8 mouse cellular contexts compared by ENCODE assay signal in the genomic region with DNA sequence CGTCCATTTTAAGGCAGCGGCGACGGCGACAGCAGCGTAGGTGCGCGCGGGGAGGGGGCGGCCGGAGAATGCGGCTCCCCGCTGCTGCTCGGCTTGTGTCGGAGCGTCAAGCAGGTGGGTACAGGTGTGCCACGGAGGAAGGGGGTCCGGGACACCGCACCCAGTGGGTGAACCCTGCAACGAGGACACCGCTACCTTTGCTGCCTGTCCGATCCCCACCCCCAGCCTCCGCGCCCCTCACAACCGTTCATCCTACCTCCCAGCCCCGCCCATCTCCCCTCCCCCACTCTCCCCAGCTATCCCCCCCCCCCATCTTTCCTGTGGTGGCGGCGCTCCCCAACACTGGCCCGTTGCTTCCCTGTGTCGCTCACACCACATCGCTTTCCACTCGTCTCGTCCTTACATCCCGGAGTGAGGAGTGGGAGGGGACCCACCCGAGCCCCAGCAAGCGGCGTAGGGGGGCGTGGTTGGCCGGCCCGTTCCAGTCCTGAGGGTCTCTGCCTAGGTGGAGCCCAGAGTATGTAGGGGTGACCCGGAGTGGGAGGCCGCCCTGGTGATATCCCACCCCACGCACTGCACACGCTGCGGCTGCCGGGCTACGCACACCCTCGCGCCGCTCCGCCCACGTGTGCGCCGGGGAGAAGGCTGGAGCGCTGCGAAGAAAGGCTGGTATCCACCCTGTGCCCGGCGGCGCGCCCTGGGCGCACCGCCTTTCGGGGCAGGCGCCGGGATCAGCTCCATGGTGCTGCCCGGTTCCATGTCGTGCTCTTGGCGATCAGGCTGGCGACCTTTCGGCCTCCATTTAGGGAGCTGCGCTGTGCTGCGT. TPM values are rescaled to one million over a fixed set of nuclear protein-coding genes. Genes with fewer than 3 reads are reported as not detected.
A peak's percentile ranks its signal among the peaks of the same experiment; 100 is the strongest.
DNase-seq lines count a peak whose midpoint lies in the region; ATAC-seq lines count a peak whose summit lies in the region.

No protein-coding gene starts in this region.

- H3K27ac ChIP-seq in heart, embryonic 14.5 days (replicated peaks in 1 of 2; ENCODE audit: control insufficient read depth in 1 of 2, insufficient read depth in 1 of 2, low read depth in 2 of 2, low read length in 2 of 2), result no peak overlapping the region
- H3K27ac ChIP-seq in hindbrain, embryonic 13.5 days, result peak overlapping the region; percentile 86
- no peak overlapping the region for H3K27ac ChIP-seq in liver, embryonic 11.5 days (ENCODE audit: low read depth, low read length)

- H3K27me3 ChIP-seq in heart, embryonic 14.5 days (ENCODE audit: control insufficient read depth, insufficient read depth, low read length), result peaks cover 72% of the 10 kb centered on the region
- peaks cover 67% of the 10 kb centered on the region for H3K27me3 ChIP-seq in hindbrain, embryonic 13.5 days
- H3K27me3 ChIP-seq in liver, embryonic 11.5 days (replicated peaks; ENCODE audit: control insufficient read depth, insufficient read depth, low read length), result peaks cover 66% of the 10 kb centered on the region

- peak overlapping the region; percentile 99 for H3K4me2 ChIP-seq in heart, embryonic 14.5 days (ENCODE audit: low read length)
- H3K4me2 ChIP-seq in hindbrain, embryonic 13.5 days, result peak overlapping the region; percentile 86
- H3K4me2 ChIP-seq in liver, embryonic 11.5 days, result peak overlapping the region; percentile 91

- DNase-seq in heart, postnatal 14 days, result no peak
- DNase-seq in MN1 (ENCODE audit: low spot score), result peak; percentile 74
- peak; percentile 69 to 74 for DNase-seq in cerebellum, postnatal 25 days
- peak; percentile 35 for DNase-seq in liver, embryonic 11.5 days (ENCODE audit: low spot score)
- DNase-seq in retina, postnatal 1 day, result peak; percentile 70
- no peak for DNase-seq in urinary bladder, postnatal 36 days (ENCODE audit: low spot score in 2 of 2)

- peaks cover 6% of the 10 kb centered on the region in 2 experiments; a peak in 3 of 4 replicates for H3K4me1 ChIP-seq in heart, embryonic 14.5 days (ENCODE audit: control insufficient read depth in 2 of 2, insufficient read depth in 2 of 2, low read length in 2 of 2)
- peaks cover 29% of the 10 kb centered on the region for H3K4me1 ChIP-seq in hindbrain, embryonic 13.5 days (replicated peaks)
- peaks cover 4% of the 10 kb centered on the region; the same call in 1 of the 2 replicates for H3K4me1 ChIP-seq in liver, embryonic 11.5 days (replicated peaks; ENCODE audit: control insufficient read depth, insufficient read depth, low read length)

- no peaks in the 10 kb centered on the region for H3K9me3 ChIP-seq in heart, embryonic 14.5 days (ENCODE audit: control insufficient read depth, low read length)
- no peaks in the 10 kb centered on the region for H3K9me3 ChIP-seq in hindbrain, embryonic 13.5 days
- no peaks in the 10 kb centered on the region for H3K9me3 ChIP-seq in liver, embryonic 11.5 days (ENCODE audit: control insufficient read depth, low read length)

- no peaks in the 10 kb centered on the region for H3K36me3 ChIP-seq in heart, embryonic 14.5 days (ENCODE audit: control insufficient read depth, insufficient read depth, low read length)
- H3K36me3 ChIP-seq in hindbrain, embryonic 13.5 days, result no peaks in the 10 kb centered on the region
- H3K36me3 ChIP-seq in liver, embryonic 11.5 days (ENCODE audit: control insufficient read depth, insufficient read depth, low read length), result no peaks in the 10 kb centered on the region

- H3K4me3 ChIP-seq in heart, embryonic 14.5 days (ENCODE audit: control insufficient read depth in 1 of 2, insufficient read depth in 1 of 2, low read depth in 1 of 2, low read length in 2 of 2), result peak overlapping the region; percentile 51 to 60
- H3K4me3 ChIP-seq in hindbrain, embryonic 13.5 days, result peak overlapping the region; percentile 70
- H3K4me3 ChIP-seq in liver, embryonic 11.5 days (ENCODE audit: low read depth, low read length), result peak overlapping the region; percentile 58

- ATAC-seq in heart, embryonic 14.5 days (ENCODE audit: insufficient number of reproducible peaks, insufficient read depth, low FRiP score, low read depth), result peak; percentile 34; the same call in 1 of the 2 replicates
- peak; percentile 84 for ATAC-seq in hindbrain, embryonic 13.5 days (ENCODE audit: low FRiP score)
- 0 out of 2 replicates have a peak, but pooled peaks have one; percentile 18 for ATAC-seq in liver, embryonic 11.5 days (replicated peaks; ENCODE audit: low FRiP score)

- peak overlapping the region; percentile 57 for H3K9ac ChIP-seq in heart, embryonic 14.5 days (ENCODE audit: low read length)
- peak overlapping the region; percentile 83 for H3K9ac ChIP-seq in hindbrain, embryonic 13.5 days
- no peak overlapping the region for H3K9ac ChIP-seq in liver, embryonic 11.5 days (ENCODE audit: low read depth, low read length)

- under 1% methylated on average over 71 of the region's 72 CpGs for WGBS in heart, embryonic 14.5 days
- WGBS in hindbrain, embryonic 13.5 days, result under 1% methylated on average over 71 of the region's 72 CpGs
- WGBS in liver, embryonic 11.5 days, result 2% methylated on average over 70 of the region's 72 CpGs

- intact Hi-C loops in heart, postnatal 14 days (cut with DNase I), result no loop called here

RNA-seq across cellular contexts. Expression of a gene that starts 39.7 kb away (rescaled TPM):
- polyA plus RNA-seq in heart, embryonic 14.5 days (2014; fragmentation: Nextera tagmentation; extraction: Ambion mirVana), result 20.1 and 21.2 TPM in 2 replicates
- total RNA-seq in heart, postnatal 14 days (2021), result 10 to 100 TPM; 51.6 to 52.8 TPM
- polyA plus RNA-seq in hindbrain, embryonic 13.5 days (2015; fragmentation: Nextera tagmentation; extraction: Ambion mirVana), result 5.0 and 6.0 TPM in 2 replicates
- 3.4 and 3.8 TPM in 2 replicates for polyA plus RNA-seq in liver, embryonic 11.5 days (2014; fragmentation: Nextera tagmentation; extraction: Ambion mirVana)

RNA-seq across cellular contexts. Expression of a gene that starts 56.5 kb away (rescaled TPM):
- polyA plus RNA-seq in heart, embryonic 14.5 days (2014; fragmentation: Nextera tagmentation; extraction: Ambion mirVana), result not detected in 2 replicates
- total RNA-seq in heart, postnatal 14 days (2021), result under 1 TPM in 1 of 2 experiments, not detected in 1; 0.02 TPM
- polyA plus RNA-seq in hindbrain, embryonic 13.5 days (2015; fragmentation: Nextera tagmentation; extraction: Ambion mirVana), result 1.5 and 1.6 TPM in 2 replicates
- polyA plus RNA-seq in liver, embryonic 11.5 days (2014; fragmentation: Nextera tagmentation; extraction: Ambion mirVana), result not detected in 2 replicates

Comparison
In these comparisons a context has a peak if more than half of its experiments do, and no peak if none do; other contexts are left out.
1. ATAC-seq: peak in every context shown above with its lines; median percentile 84 in hindbrain, embryonic 13.5 days; 34 in heart, embryonic 14.5 days; 18 in liver, embryonic 11.5 days.
2. DNase-seq: peak in MN1 (single experiment), cerebellum, postnatal 25 days (2 of 2), liver, embryonic 11.5 days (single experiment) and retina, postnatal 1 day (single experiment); none in heart, postnatal 14 days (0 of 2) and urinary bladder, postnatal 36 days (0 of 2).
3. Peak in every context shown above with its lines, with median percentiles within 50 percentile points of each other: H3K4me2 ChIP-seq and H3K4me3 ChIP-seq.